Mouse (Mus musculus) liver, embryonic 14.5 days (tissue): ENCODE results near the gene Aph1a. TPM values are rescaled to one million over a fixed set of nuclear protein-coding genes. Genes with fewer than 3 reads are reported as not detected.

Experiments used
- ATAC-seq: fragments of 200-750 bp; cut with Nextera tagmentation; 2 replicates; pipeline ENCODE4 v1.8.0; 2017; ENCODE audit warnings: moderate number of reproducible peaks, mild to moderate bottlenecking, moderate library complexity; ENCODE audit not compliant: insufficient read depth
- DNase-seq, 3 experiments: peaks; one replicate each; pipeline ENCODE4 v3.0.0-alpha.2; 2012 to 2013; ENCODE audit warnings: low read depth in 3 of 3, low spot score in 3 of 3
- H3K27ac ChIP-seq: fragments of 300-500 bp; sonication (generic); 2 replicates; pipeline ENCODE4 v1.5.1; 2014; ENCODE audit warnings: moderate library complexity, mild to moderate bottlenecking, control low read depth, inconsistent platforms
- H3K27me3 ChIP-seq: fragments of 300-500 bp; sonication (generic); 2 replicates; pipeline ENCODE4 v1.6.1; 2014; ENCODE audit warnings: mild to moderate bottlenecking, low read length, moderate library complexity; ENCODE audit not compliant: control insufficient read depth, insufficient read depth
- H3K36me3 ChIP-seq: fragments of 300-500 bp; sonication (generic); replicated peaks from 2 replicates; pipeline ENCODE4 v1.6.1; 2014; ENCODE audit warnings: low read depth; ENCODE audit not compliant: control insufficient read depth, insufficient read depth
- H3K4me1 ChIP-seq, 2 experiments: fragments of 200-500 bp in 1 of 2; fragments of 300-500 bp in 1 of 2; sonication (generic) in 1 of 2; replicated peaks; 2 replicates each; pipeline ENCODE4 v1.6.1; 2012 to 2014; ENCODE audit warnings: antibody characterized with exemption in 1 of 2, inconsistent platforms in 1 of 2, low read length in 1 of 2; ENCODE audit not compliant: control insufficient read depth in 2 of 2, insufficient read depth in 2 of 2
- H3K4me2 ChIP-seq: fragments of 300-500 bp; sonication (generic); 2 replicates; pipeline ENCODE4 v1.6.1; 2014; ENCODE audit warnings: low read depth, mild to moderate bottlenecking, control low read depth, moderate library complexity
- H3K4me3 ChIP-seq, 2 experiments: fragments of 200-500 bp in 1 of 2; fragments of 300-500 bp in 1 of 2; sonication (generic) in 1 of 2; 2 replicates each; pipeline ENCODE4 v1.5.1; 2012 to 2014; ENCODE audit warnings: low read depth in 2 of 2, low read length in 2 of 2, mild to moderate bottlenecking in 2 of 2, control low read depth in 1 of 2, inconsistent platforms in 1 of 2, moderate library complexity in 1 of 2; ENCODE audit not compliant: insufficient read depth in 1 of 2
- H3K9ac ChIP-seq: fragments of 300-500 bp; sonication (generic); replicated peaks from 2 replicates; pipeline ENCODE4 v1.6.1; 2014; ENCODE audit warnings: mild to moderate bottlenecking, control low read depth, moderate library complexity
- H3K9me3 ChIP-seq: fragments of 300-500 bp; sonication (generic); 2 replicates; pipeline ENCODE4 v1.6.1; 2016; ENCODE audit warnings: low read length, mixed read lengths; ENCODE audit not compliant: control insufficient read depth
- CTCF ChIP-seq: IDR thresholded peaks from 2 replicates; pipeline ENCODE4 v1.5.1; 2016; ENCODE audit warnings: antibody characterized with exemption, low read depth, control low read depth
- EP300 ChIP-seq: IDR thresholded peaks from 2 replicates; pipeline ENCODE4 v1.6.1; 2016; ENCODE audit warnings: antibody characterized with exemption, low read depth
- WGBS: fragments of 180-500 bp; shearing (Covaris S2); extraction: QIAGEN DNeasy Blood & Tissue Kit; methylation state at CpG from one replicate; pipeline ENCODE4 v1.1.7; 2014; ENCODE audit not compliant: insufficient replicate concordance; 5-methylcytosine and 5-hydroxymethylcytosine counted together
- polyA plus RNA-seq, 2 experiments: library from polyadenylated mRNA; depleted of rRNA in 1 of 2; stranded (reverse) in 1 of 2; unstranded in 1 of 2; fragments of >200 nt; fragmentation: Nextera tagmentation in 1 of 2; extraction: Ambion mirVana in 1 of 2; gene quantifications; 2 replicates each; pipeline versions ENCODE4 v1.2.1 to v1.2.3; 2012 to 2014

The Aph1a gene
- polyA plus RNA-seq, 2 experiments: 14.0 to 26.2 TPM

GRCm38 (mm10) chr3:95887596-95887995 lies 6.2 kb upstream of the Aph1a start:
- TF ChIP-seq EP300 (no peak), CTCF (no peak)
- no peaks in the 10 kb centered on the region for H3K36me3 ChIP-seq
- ATAC-seq: no peak
- no peak overlapping the region for H3K4me3 ChIP-seq
- peaks cover 2% of the 10 kb centered on the region; the same call in 1 of the 2 replicates for H3K27me3 ChIP-seq
- peaks cover 10 to 18% of the 10 kb centered on the region in 2 experiments for H3K4me1 ChIP-seq
- no peaks in the 10 kb centered on the region for H3K9me3 ChIP-seq
- no peak overlapping the region for H3K4me2 ChIP-seq
- H3K27ac ChIP-seq: no peak overlapping the region
- no peak for DNase-seq
- 63% methylated on average over 4 of the region's 4 CpGs for WGBS
- no peak overlapping the region for H3K9ac ChIP-seq

- TF ChIP-seq CTCF: no peak
- no peak for TF ChIP-seq EP300
- ATAC-seq: no peak
These were observed 4.1 kb upstream of the Aph1a start for GRCm38 (mm10) chr3:95889664-95890063.

GRCm38 (mm10) chr3:95891211-95892065 lies 2.3 kb upstream of the Aph1a start, which contains the start of gene BC028528:
Gene BC028528 (minus strand): TSS chr3:95892005.
- H3K4me1 ChIP-seq: peaks cover 15 to 29% of the 10 kb centered on the region in 2 experiments
- WGBS: 20% methylated on average over 12 of the region's 12 CpGs
- no peaks in the 10 kb centered on the region; the same call in 1 of the 2 replicates for H3K27me3 ChIP-seq
- H3K27ac ChIP-seq: no peak within 1 kb of the TSS; the same call in none of the 2 replicates
- DNase-seq: no peak
- no peaks in the 10 kb centered on the region for H3K36me3 ChIP-seq
- no peaks in the 10 kb centered on the region for H3K9me3 ChIP-seq
- no peak for TF ChIP-seq EP300
- no peak for TF ChIP-seq CTCF
- peak within 1 kb of the TSS; percentile 1 for H3K9ac ChIP-seq
- no peak for ATAC-seq
- peak within 1 kb of the TSS; percentile 42 for H3K4me2 ChIP-seq
- peak within 1 kb of the TSS; percentile 6 to 32; a peak in 2 of 4 replicates for H3K4me3 ChIP-seq

More at GRCm38 (mm10) chr3:95889664-95890063, 4.1 kb upstream of the Aph1a start:
- DNase-seq: no peak
- H3K4me2 ChIP-seq: no peak overlapping the region
- peaks cover 11 to 22% of the 10 kb centered on the region in 2 experiments for H3K4me1 ChIP-seq
- no peaks in the 10 kb centered on the region for H3K36me3 ChIP-seq
- H3K4me3 ChIP-seq: no peak overlapping the region
- no peak overlapping the region for H3K27ac ChIP-seq
- H3K9ac ChIP-seq: no peak overlapping the region
- H3K27me3 ChIP-seq: no peaks in the 10 kb centered on the region; the same call in 1 of the 2 replicates
- 66% methylated on average over 3 of the region's 3 CpGs for WGBS
- H3K9me3 ChIP-seq: no peaks in the 10 kb centered on the region

GRCm38 (mm10) chr3:95892066-95893052 lies 1.4 kb upstream of the Aph1a start:
- DNase-seq (no peak), ATAC-seq (no peak)
- H3K4me2 ChIP-seq: peak overlapping the region; percentile 42
- no peaks in the 10 kb centered on the region; the same call in 1 of the 2 replicates for H3K27me3 ChIP-seq
- no peak for TF ChIP-seq EP300
- no peak for TF ChIP-seq CTCF
- H3K9me3 ChIP-seq: no peaks in the 10 kb centered on the region
- H3K4me3 ChIP-seq: no peak overlapping the region; a peak in 1 of 4 replicates
- no peak overlapping the region for H3K9ac ChIP-seq
- no peaks in the 10 kb centered on the region for H3K36me3 ChIP-seq
- WGBS: 29% methylated on average over 11 of the region's 11 CpGs
- H3K27ac ChIP-seq: no peak overlapping the region
- peaks cover 15 to 29% of the 10 kb centered on the region in 2 experiments for H3K4me1 ChIP-seq
